Mouse (Mus musculus) heart, postnatal 14 days (tissue): ENCODE measurements around the gene Hcar1. TPM values are rescaled to one million over a fixed set of nuclear protein-coding genes. Genes with fewer than 3 reads are reported as not detected.

ENCODE experiments used
- DNase-seq, 2 experiments: peaks; one replicate each; pipeline ENCODE4 v3.0.0; 2021 to 2022
- intact Hi-C: fragments of 180-260 bp; cut with DNase I; formaldehyde crosslinking; loops from one replicate; pipeline ENCODE4 v1.15.1; 2025
- total RNA-seq, 2 experiments: library from RNA; stranded (reverse); gene quantifications; 2 replicates each; pipeline ENCODE4 v1.2.3; 2021

Gene Hcar1
- total RNA-seq, 2 experiments from 2014 or later, result 0.54 to 0.79 TPM

DNA sequence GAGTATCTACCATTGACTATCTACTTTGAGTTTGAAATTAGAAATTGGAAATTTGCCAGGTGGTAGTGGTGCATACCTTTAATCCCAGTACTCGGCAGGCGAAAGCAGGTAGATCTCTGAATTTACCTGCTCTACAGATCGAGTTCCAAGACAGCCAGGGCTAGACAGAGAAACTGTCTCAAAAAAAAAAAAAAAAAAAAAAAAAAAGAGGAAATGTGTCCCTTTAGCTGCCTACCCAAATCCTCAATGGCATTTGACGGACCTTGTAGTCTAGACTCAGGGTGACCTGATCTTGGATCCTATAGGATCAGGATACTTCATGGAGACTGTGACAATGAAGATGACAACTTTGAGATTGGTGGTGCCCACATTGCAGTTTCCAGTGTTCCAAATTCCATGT lies 13.4 kb downstream of the Hcar1 start:
- DNase-seq, result no peak
- intact Hi-C loops, result no loop called here

DNA sequence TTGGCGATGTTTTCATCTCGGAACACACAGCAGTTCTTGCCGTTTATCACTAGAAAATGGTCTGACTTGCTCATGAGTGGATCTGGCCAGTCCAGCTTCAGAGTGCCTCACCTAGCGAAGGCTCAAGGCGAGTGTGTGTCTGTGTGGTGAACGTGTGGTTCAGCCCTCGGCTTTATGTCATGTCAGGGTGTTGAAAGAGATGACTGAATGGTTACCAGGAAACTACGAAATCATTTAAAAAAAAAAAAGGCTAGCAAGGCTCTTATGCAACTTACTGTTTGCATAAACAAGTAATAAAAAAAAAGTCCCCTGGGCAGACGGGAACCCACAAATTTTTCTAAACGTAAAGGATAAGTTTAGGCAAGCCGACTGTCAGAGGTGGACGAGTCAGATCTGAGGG lies 14.5 kb downstream of the Hcar1 start, which contains the start of gene Hcar2:
Gene Hcar2, minus strand, starts transcription at position 135 of the 400 bp plus-strand sequence.
- intact Hi-C loops, result loop anchor here (2.0 kb wide), 1 partner anchor 23 kb away; no protein-coding TSS in a partner anchor
- no peak for DNase-seq

DNA sequence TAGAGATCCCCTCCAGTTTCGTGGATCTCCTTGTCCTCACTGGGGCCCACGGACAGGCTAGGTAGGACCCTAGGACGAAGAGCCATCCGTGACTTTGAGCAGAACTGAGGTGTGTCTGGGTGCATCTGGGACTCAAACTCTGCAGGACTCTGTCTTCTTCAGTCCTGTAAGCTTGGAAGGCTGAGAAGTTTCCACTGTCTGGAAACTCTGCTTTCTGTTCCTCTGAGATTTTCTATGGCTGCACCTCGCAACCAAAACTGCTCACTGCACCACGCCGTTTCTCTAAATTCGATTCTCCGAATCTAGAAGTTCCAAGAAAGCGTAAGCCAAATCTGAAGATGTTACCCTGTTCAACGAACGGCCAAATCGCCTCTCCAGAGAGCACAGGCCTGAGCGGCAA lies 15.9 kb downstream of the Hcar1 start:
- no peak for DNase-seq
- intact Hi-C loops, result loop anchor here (2.0 kb wide), 1 partner anchor 25 kb away; no protein-coding TSS in a partner anchor

DNA sequence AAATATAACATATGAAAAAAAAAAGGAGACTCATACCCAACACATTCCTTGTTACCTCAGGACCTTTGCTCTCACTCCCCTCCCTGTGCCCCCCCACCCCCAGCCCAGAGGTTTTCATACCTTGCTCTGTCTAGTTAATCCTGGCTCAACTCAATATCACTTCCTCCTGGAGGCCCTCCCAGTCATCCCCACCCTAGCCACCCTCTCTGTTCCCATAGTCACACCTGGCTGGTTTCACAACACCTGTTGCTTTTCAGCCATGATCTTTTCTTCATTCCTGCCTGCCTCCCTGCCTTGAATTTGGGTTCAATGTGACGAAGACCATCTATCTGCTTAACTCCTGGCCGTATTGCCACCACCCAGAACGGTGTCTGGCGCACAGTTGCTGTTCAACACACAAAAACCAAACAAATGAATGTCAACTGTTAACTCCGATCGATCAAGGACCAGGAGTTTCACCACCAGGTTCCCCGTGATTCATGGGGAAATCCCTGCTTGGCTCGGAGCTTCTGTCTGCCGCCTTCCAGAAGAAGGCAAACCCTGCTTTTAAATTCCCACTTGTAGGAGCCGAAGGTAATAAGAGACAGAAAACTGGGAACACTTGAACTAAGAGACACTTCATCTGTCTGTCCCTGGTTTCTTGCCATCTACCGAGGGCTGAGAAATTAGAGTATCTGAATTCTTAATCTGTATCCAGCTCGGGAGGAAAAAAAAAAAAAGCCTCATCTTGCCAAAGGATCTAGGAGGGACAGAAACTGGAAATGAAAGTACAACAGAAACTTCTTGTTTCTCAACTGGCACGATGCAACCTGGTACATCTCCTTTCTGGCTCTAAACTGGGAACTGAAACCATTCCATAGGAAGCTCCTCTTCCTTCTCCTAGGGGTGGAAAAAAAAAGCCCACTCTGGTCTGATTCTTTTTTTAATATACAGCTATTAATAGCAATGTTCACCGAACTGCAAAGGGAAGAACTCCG lies 17.2 kb downstream of the Hcar1 start:
- no peak for DNase-seq
- intact Hi-C loops, result no loop called here

DNA sequence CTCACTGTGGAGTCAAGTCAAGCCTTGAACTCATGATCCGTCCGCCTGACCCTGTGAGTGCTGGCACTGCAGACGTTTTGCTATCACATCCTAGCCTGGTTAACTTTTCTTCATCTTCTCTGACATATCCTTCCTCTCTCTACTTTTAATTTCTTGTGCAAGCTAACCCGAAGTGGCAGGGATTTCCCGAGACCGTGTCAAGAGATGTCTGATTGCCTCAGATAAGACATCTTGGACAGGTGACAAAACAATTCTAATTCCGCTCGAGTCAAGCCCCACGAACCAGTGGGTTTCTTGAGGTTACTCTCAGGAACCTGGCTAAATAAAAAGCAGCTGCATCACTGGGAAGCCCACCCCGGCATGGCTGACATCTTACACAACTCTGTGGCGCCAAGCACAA lies 21.0 kb downstream of the Hcar1 start:
- no peak for DNase-seq
- intact Hi-C loops, result no loop called here

DNA sequence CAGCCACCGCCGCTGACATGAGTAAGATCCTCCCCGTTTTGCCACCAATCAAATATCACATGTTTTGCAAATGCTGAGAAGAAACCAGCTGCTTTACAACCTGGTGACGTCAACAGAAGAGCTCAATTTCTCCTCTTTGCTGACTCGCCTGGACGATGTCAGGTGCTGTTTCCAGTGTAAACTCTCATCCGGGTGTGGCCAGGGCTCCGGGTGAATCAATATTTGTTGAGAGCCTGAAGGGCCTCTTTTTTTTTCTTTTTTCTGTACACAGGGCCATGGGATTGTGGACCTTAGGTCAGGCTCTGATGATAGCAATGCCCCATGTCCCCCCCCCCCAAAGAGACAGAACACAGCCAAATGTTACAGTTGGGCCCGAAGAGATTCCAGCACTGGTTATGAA lies 25.3 kb downstream of the Hcar1 start:
- intact Hi-C loops, result no loop called here
- DNase-seq, result no peak

GRCm38 (mm10) chr5:123853877-123854504 lies 25.8 kb downstream of the Hcar1 start:
- intact Hi-C loops, result no loop called here
- peak in 1 of 2 experiments; percentile 11 for DNase-seq

DNA sequence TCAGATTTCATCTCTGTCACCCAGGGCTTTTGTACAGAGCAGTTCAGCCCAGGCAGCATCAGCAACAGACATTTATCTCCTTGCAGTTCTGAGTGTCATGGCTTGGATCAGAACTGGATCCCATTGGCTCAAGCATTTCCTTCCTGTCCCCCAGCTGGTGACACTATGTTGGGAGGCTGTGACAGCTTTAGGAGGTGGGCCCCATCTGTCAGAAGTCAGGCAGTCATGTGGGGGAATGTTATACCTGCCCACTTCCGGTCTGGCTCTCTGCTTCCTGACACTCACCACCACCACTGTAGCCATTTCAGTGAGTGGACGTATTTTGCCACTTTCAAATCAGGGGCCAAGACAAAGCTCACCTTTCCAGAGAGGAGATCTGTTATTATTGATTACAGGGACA lies 28.4 kb downstream of the Hcar1 start:
- no peak for DNase-seq
- intact Hi-C loops, result no loop called here

DNA sequence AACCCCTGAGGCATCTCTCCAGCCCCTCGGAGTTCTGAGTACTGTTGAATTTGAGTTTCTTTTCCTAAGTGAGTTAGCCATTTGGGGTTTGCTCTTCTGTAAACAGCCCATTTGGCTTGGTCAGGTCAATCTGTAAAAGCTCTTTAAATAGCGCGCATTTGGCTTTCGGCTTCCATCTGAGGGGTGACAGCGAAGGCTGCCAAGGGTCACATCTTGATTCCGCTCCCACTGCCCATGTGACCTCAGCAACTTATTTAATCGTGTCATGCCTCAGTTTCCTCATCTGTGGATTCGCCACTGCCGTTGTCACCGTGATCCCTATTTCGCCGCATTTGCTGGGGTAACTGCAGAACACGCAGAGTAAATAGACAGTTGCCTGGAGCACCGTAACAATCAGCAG lies 35.5 kb downstream of the Hcar1 start:
- DNase-seq, result no peak
- intact Hi-C loops, result no loop called here

DNA sequence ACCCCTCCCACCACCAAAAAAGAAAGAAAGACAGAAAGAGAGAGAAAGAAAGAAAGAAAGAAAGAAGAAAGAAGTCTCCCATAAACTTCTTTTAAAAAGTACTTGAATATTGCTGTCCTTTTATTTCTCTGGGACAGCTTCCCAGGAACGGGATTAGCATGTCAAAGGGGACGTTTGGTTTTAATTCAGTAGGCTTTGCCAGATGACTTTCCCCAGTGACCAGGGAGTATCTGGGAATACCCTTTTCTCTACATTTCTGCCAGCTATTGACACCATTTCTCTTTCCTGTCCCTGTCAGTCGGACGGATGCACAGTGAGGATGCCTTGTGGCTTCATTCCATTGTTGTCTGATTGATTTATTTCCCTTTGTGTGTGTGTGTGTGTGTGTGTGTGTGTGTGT lies 36.0 kb downstream of the Hcar1 start:
- intact Hi-C loops, result no loop called here
- DNase-seq, result no peak

DNA sequence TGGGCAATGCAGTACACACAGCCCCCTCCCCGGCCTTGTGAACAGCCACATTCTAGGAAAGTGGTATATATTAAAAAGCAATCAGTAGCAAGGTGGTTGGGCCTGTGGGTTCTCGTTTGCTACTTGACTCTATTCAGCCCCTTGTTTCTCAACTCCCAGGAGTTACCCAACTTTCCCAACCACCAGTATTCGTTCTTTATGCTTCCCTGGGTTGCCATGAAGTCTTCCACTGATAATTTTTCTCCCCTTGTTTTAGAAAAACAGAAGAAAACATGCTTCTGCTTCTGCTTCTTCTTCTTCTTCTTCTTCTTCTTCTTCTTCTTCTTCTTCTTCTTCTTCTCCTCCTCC lies 36.9 kb downstream of the Hcar1 start:
- DNase-seq, result no peak
- intact Hi-C loops, result no loop called here

DNA sequence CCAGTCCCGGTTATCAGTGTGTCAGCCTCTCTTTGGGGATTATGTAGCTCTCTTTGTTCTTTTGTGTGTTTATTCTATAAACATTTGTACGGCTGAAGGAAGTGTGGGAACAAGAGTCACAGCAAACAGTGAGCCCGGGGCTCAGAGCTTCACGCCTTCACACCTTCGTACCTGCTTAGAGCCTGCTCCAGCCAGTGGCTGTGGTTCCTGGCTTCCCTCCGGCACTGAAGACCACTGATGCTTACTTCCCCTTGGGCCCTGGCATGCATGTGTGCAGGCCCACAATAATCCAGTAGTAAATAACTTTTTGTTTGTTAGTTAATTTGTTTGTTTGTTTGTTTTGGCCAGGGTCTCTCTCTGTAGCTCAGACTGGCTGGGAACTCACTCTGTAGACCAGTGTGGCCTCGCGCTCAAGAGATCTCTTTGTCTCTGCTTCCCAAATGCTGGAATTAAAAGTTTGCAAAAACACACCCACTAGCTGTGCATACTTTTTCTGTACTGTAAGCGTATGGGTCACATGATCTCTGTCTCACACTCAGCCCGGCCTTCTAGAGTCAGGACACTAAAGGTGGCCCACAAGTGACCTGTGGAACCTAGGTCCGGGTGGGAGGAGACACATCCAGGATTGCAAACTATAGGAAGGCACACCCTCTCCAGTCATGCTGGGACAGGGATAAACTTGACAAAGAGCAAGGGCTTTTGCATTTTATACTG lies 37.4 kb downstream of the Hcar1 start:
- intact Hi-C loops, result no loop called here
- no peak for DNase-seq

DNA sequence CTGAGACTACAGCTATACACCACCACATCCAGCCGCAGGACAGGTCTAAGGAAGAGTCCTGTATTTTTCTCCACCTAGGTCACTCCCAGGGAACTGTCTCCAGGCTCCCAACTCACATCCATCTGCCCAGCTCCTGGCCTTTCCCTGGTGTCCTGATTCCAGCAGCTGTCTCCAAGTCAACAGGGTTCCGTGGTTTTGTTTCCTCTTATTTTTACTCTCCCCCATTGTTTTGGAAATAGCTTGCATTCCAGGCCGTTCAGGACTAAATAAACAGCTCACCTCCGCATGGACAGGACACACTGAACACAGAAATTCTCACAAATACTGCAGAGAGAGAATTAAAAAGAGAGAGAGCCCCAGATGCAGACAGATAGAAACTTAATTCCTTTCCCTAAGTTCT lies 42.4 kb downstream of the Hcar1 start:
- intact Hi-C loops, result no loop called here
- no peak for DNase-seq

DNA sequence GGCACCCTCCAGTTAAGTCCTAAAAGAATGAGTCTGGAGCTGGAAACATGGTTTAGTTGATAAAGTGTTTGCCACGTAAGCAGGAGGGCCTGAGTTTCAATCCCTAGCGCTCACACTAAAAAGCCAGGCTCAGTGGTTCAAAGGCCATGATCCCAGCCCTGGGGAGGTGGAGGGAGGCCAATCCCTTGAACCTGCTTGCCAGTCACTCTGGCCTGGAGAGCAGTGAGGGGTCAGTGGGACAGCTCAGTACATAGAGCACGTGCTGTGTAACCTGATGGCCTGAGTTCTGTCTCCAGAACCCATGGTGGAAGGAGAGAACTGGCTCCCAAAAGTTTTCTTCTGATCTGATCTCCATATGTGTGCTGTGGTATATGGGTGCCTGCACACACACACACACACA lies 45.0 kb downstream of the Hcar1 start:
- no peak for DNase-seq
- intact Hi-C loops, result no loop called here

GRCm38 (mm10) chr5:123832309-123832708 lies 47.5 kb downstream of the Hcar1 start:
- intact Hi-C loops, result no loop called here
- DNase-seq, result no peak

DNA sequence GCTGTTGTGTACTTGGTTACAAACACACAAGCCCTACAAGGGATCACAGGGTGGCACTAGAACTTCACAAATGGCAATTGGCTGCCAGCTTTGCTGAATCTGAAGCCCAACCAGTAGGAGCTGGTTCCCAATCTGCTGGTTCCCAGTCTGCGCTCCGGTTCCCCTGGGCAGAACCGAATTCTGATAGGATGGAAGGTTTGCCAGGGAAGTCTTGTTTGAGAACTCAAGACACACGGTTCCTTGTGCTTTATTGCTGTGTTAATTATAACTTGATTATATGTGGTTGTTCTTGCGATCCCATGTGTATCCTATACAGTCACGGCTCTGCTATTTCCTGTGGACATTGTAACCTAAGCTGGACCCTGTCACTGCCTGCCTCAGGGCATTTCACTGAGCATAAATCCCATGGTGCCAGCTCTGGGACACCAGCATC lies 52.1 kb downstream of the Hcar1 start:
- intact Hi-C loops, result loop anchor here (5.0 to 10.0 kb wide), 3 partner anchors 80 to 267 kb away; partner anchors contain the start of genes Abcb9 and Denr
- DNase-seq, result peak; percentile 28 to 44

Other genes with a start within 250 kb of the Hcar1 start
- 100 to 1,000 TPM; 118 to 125 TPM for gene Clip1, start 195.4 kb downstream of the Hcar1 start, total RNA-seq
- gene Zcchc8, start 158.9 kb downstream of the Hcar1 start, total RNA-seq, result 10 to 100 TPM; 30.9 to 35.7 TPM
- gene Rsrc2, start 130.6 kb downstream of the Hcar1 start, total RNA-seq, result 10 to 100 TPM; 48.9 to 50.9 TPM
- 1 to 10 TPM; 3.4 to 4.9 TPM for gene Kntc1, start 130.3 kb downstream of the Hcar1 start, total RNA-seq
- gene Hcar2, start 14.5 kb downstream of the Hcar1 start, total RNA-seq, result under 1 TPM; 0.17 to 0.19 TPM
- 10 to 100 TPM; 40.8 to 47.0 TPM for gene Denr, start 27.2 kb upstream of the Hcar1 start, total RNA-seq
- under 1 TPM; 0.71 to 0.76 TPM for gene Gm43518, start 47.4 kb upstream of the Hcar1 start, total RNA-seq
- gene Ccdc62, start 50.7 kb upstream of the Hcar1 start, total RNA-seq, result 1 to 10 TPM; 1.7 to 2.2 TPM
- gene Hip1r, start 93.6 kb upstream of the Hcar1 start, total RNA-seq, result 10 to 100 TPM; 23.2 to 25.0 TPM
- 10 to 100 TPM; 22.2 to 22.7 TPM for gene Vps37b, start 152.2 kb upstream of the Hcar1 start, total RNA-seq
- gene Abcb9, start 215.8 kb upstream of the Hcar1 start, total RNA-seq, result 1 to 10 TPM; 7.8 to 9.9 TPM
- 10 to 100 TPM; 13.0 to 13.3 TPM for gene Ogfod2, start 232.3 kb upstream of the Hcar1 start, total RNA-seq
- 10 to 100 TPM; 42.1 to 49.0 TPM for gene Arl6ip4, start 236.1 kb upstream of the Hcar1 start, total RNA-seq